Mouse (Mus musculus): ENCODE data around the gene Arhgap45. TPM values are rescaled to one million over a fixed set of nuclear protein-coding genes. Genes with fewer than 3 reads are reported as not detected.

Arhgap45 gene
- polyA plus RNA-seq, 1 experiment, result 0.53 TPM

GRCm38 (mm10) chr10:80056506-80056905, 40.1 kb downstream of the Arhgap45 start:
- Histone ChIP-seq H3K4me2 (ENCODE audit: low read depth) (no peak overlapping the region), H3K36me3 (ENCODE audit: control insufficient read depth, insufficient read depth) (peaks cover 11% of the 10 kb centered on the region), H3K27me3 (ENCODE audit: control insufficient read depth, insufficient read depth, insufficient read length) (no peaks in the 10 kb centered on the region), H3ac (ENCODE audit: control insufficient read depth, insufficient read length) (no peak overlapping the region), H3K79me2 (ENCODE audit: control insufficient read depth, insufficient read depth) (peaks cover 23% of the 10 kb centered on the region), H3K4me3 (no peak overlapping the region)
- TF ChIP-seq MAX (IDR thresholded peaks at IDR 0.05; ENCODE audit: low read depth) (no peak), TCF12 (IDR thresholded peaks at IDR 0.05; ENCODE audit: insufficient read depth, poor library complexity, severe bottlenecking) (no peak), SRF (IDR thresholded peaks at IDR 0.05; ENCODE audit: control insufficient read depth, insufficient read length, low read depth) (no peak), POLR2A (IDR thresholded peaks at IDR 0.05; ENCODE audit: insufficient read length, low read depth) (peak; percentile 36), CEBPB (IDR thresholded peaks at IDR 0.05; ENCODE audit: insufficient read depth, poor library complexity, severe bottlenecking) (no peak), POLR2AphosphoS2 (IDR thresholded peaks at IDR 0.05; ENCODE audit: insufficient read length, low read depth) (peak; percentile 76)

- Histone ChIP-seq H3K36me3 (ENCODE audit: control insufficient read depth, insufficient read depth) (peaks cover 11% of the 10 kb centered on the region), H3ac (ENCODE audit: control insufficient read depth, insufficient read length) (no peak overlapping the region), H3K27me3 (ENCODE audit: control insufficient read depth, insufficient read depth, insufficient read length) (no peaks in the 10 kb centered on the region), H3K79me2 (ENCODE audit: control insufficient read depth, insufficient read depth) (peaks cover 23% of the 10 kb centered on the region), H3K4me3 (no peak overlapping the region), H3K4me2 (ENCODE audit: low read depth) (no peak overlapping the region)
- TF ChIP-seq MYOD1 (IDR thresholded peaks at IDR 0.05; ENCODE audit: control insufficient read depth in 1 of 3, insufficient read length in 2 of 3, low read depth in 2 of 3) (no peak), POLR2A (IDR thresholded peaks at IDR 0.05; ENCODE audit: insufficient read length, low read depth) (peak; percentile 59), TCF12 (IDR thresholded peaks at IDR 0.05; ENCODE audit: insufficient read depth, poor library complexity, severe bottlenecking) (no peak), POLR2AphosphoS2 (IDR thresholded peaks at IDR 0.05; ENCODE audit: insufficient read length, low read depth) (peak; percentile 88)
Observed at GRCm38 (mm10) chr10:80056976-80057682, 40.7 kb downstream of the Arhgap45 start.

GRCm38 (mm10) chr10:80057683-80058326, 41.4 kb downstream of the Arhgap45 start:
- H3K36me3 ChIP-seq (ENCODE audit: control insufficient read depth, insufficient read depth), result peaks cover 11% of the 10 kb centered on the region
- TF ChIP-seq TCF12 (IDR thresholded peaks at IDR 0.05; ENCODE audit: insufficient read depth, poor library complexity, severe bottlenecking), result no peak
- TF ChIP-seq MAX (IDR thresholded peaks at IDR 0.05; ENCODE audit: low read depth), result no peak
- no peak for TF ChIP-seq TCF3 (IDR thresholded peaks at IDR 0.05; ENCODE audit: insufficient read length, low read depth)
- no peak for TF ChIP-seq CEBPB (IDR thresholded peaks at IDR 0.05; ENCODE audit: insufficient read depth, poor library complexity, severe bottlenecking)
- TF ChIP-seq USF1 (IDR thresholded peaks at IDR 0.05; ENCODE audit: low read depth), result no peak
- TF ChIP-seq POLR2AphosphoS2 (IDR thresholded peaks at IDR 0.05; ENCODE audit: insufficient read length, low read depth), result peak; percentile 65
- no peak for TF ChIP-seq REST (IDR thresholded peaks at IDR 0.05; ENCODE audit: insufficient read depth, insufficient read length)
- TF ChIP-seq SRF (IDR thresholded peaks at IDR 0.05; ENCODE audit: control insufficient read depth, insufficient read length, low read depth), result no peak
- TF ChIP-seq E2F4 (IDR thresholded peaks at IDR 0.05; ENCODE audit: insufficient read depth), result no peak
- no peak for TF ChIP-seq MYOD1 (IDR thresholded peaks at IDR 0.05; ENCODE audit: control insufficient read depth in 1 of 3, insufficient read length in 2 of 3, low read depth in 2 of 3)
- no peak for TF ChIP-seq MYOG (IDR thresholded peaks at IDR 0.05; ENCODE audit: control insufficient read depth in 1 of 3, insufficient read depth in 1 of 3, insufficient read length in 2 of 3, low read depth in 2 of 3)
- TF ChIP-seq POLR2A (IDR thresholded peaks at IDR 0.05; ENCODE audit: insufficient read length, low read depth), result peak; percentile 37
- no peaks in the 10 kb centered on the region for H3K27me3 ChIP-seq (ENCODE audit: control insufficient read depth, insufficient read depth, insufficient read length)
- H3K4me3 ChIP-seq, result no peak overlapping the region
- peaks cover 23% of the 10 kb centered on the region for H3K79me2 ChIP-seq (ENCODE audit: control insufficient read depth, insufficient read depth)
- no peak overlapping the region for H3ac ChIP-seq (ENCODE audit: control insufficient read depth, insufficient read length)
- no peak overlapping the region for H3K4me2 ChIP-seq (ENCODE audit: low read depth)

- no peak overlapping the region for H3K4me3 ChIP-seq
- peaks cover 12% of the 10 kb centered on the region for H3K36me3 ChIP-seq (ENCODE audit: control insufficient read depth, insufficient read depth)
- TF ChIP-seq TCF12 (IDR thresholded peaks at IDR 0.05; ENCODE audit: insufficient read depth, poor library complexity, severe bottlenecking) (no peak), MAX (IDR thresholded peaks at IDR 0.05; ENCODE audit: low read depth) (no peak), REST (IDR thresholded peaks at IDR 0.05; ENCODE audit: insufficient read depth, insufficient read length) (no peak), MYOD1 (IDR thresholded peaks at IDR 0.05; ENCODE audit: control insufficient read depth in 1 of 3, insufficient read length in 2 of 3, low read depth in 2 of 3) (peak in 1 of 3 experiments; percentile 6), MYOG (IDR thresholded peaks at IDR 0.05; ENCODE audit: control insufficient read depth in 1 of 3, insufficient read depth in 1 of 3, insufficient read length in 2 of 3, low read depth in 2 of 3) (peak in 2 of 3 experiments; percentile 67 to 76)
Observed at GRCm38 (mm10) chr10:80063104-80063503, 46.7 kb downstream of the Arhgap45 start.

More at GRCm38 (mm10) chr10:80063104-80063503, 46.7 kb downstream of the Arhgap45 start:
- H3ac ChIP-seq (ENCODE audit: control insufficient read depth, insufficient read length), result no peak overlapping the region
- no peaks in the 10 kb centered on the region for H3K27me3 ChIP-seq (ENCODE audit: control insufficient read depth, insufficient read depth, insufficient read length)
- no peak overlapping the region for H3K4me2 ChIP-seq (ENCODE audit: low read depth)
- no peaks in the 10 kb centered on the region for H3K79me2 ChIP-seq (ENCODE audit: control insufficient read depth, insufficient read depth)

Measured in myocyte (in vitro differentiated cells).